Mouse (Mus musculus) hematopoietic stem cell, adult 5-6 weeks (primary cell): Measurements from ENCODE around the gene Dffa. TPM values are rescaled to one million over a fixed set of nuclear protein-coding genes. Genes with fewer than 3 reads are reported as not detected.
"Not testable (repeated sequence)": the region's sequence is repeated elsewhere in the genome, so short reads cannot be mapped to it uniquely, and the experiment has no call there.

Source experiments
- ATAC-seq, 2 experiments: fragments of 125-278 bp in 1 of 2; replicated peaks in 1 of 2; 2 replicates each; pipeline ENCODE4 v1.8.0; 2016 to 2017; ENCODE audit warnings: inconsistent platforms in 2 of 2, mild to moderate bottlenecking in 2 of 2, moderate number of reproducible peaks in 2 of 2, low read depth in 1 of 2, moderate TSS enrichment in 1 of 2; ENCODE audit not compliant: low FRiP score in 2 of 2, poor library complexity in 2 of 2, severe bottlenecking in 2 of 2, insufficient read depth in 1 of 2, low TSS enrichment in 1 of 2
- total RNA-seq: library from RNA; stranded (forward); fragments of 172-1452, 232-1000 nt; gene quantifications from 2 replicates; pipeline ENCODE4 v1.2.3, GENCODE M21; 2017

Gene Dffa
- total RNA-seq, 1 experiment from 2014 or later, result 16.5 TPM

- ATAC-seq, result no peak
Observed at GRCm38 (mm10) chr4:149163196-149163595, 59.2 kb downstream of the Dffa start.

- no peak for ATAC-seq
Observed at GRCm38 (mm10) chr4:149164150-149164549, 60.2 kb downstream of the Dffa start.

- ATAC-seq, result peak; percentile 94 to 95
Observed at GRCm38 (mm10) chr4:149166215-149166946, 62.4 kb downstream of the Dffa start, which contains the start of gene Pgd. Pgd (minus strand) TSS chr4:149166771.

DNA sequence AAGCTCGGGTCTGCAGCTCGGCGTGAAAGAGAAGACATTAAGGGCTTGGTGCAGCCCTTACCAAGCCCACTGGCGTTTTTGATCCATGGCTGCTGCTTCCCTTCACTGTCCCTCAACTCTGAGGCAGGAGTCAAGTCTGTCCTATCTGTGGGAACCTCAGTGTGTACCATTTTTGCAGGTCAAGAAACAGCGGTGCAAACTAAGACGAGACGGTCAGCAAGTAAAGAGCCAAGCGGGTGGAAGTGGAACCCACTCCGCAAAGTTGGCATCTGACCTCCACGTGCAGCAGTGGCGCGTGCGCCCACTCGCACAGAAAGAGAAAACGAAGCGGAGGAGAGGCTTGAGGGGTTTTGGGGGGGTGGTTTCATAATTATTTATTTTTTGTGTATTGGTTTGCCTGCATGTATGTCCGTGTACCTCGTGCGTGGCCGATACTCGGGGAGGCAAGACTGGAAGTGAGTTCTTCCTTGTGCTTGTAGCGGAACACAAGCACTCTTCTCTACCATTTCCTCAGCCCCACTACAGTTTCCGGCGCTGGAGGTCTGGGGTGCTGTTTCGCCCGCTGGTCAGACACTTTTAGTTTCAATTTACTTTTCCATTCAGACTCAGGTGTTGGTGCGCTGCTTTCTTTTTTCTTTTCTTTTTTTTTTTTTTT, 63.1 kb downstream of the Dffa start:
- peak; percentile 5 to 23 for ATAC-seq

DNA sequence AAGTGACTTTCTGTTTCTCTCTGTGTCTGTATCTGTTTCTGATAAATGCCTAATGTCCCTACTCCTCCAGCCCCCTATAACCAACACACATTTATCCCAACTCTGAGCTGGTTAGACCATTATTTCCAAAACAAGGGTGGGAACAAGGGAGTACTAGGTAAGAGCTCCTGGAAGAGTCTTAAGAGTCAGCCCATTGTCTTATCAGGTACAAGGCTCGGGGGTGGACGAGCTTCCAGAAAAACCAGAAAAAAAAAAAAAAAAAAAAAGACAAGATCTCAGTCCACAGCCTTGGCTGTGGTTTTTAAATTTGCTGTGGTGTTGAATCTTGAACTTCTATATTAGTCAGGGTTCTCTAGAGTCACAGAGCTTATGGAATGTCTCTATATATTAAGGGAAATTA, 64.1 kb downstream of the Dffa start:
- ATAC-seq, result no peak

DNA sequence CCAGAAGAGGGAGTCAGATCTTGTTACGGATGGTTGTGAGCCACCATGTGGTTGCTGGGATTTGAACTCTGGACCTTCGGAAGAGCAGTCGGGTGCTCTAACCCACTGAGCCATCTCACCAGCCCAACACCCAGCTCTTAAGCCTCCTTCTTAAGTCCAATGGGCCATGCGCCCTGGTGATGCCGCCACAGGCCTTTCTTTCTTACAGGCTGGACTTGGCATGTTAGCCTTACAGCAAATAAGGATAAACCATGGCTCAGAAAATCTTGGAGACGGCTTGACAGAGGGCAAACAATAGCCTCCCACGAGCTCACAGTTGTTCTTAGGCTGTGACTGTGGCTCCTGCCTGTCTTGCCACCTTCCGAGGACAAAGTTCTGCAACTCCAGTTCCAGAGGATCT, 66.0 kb downstream of the Dffa start:
- ATAC-seq, result not testable (repeated sequence)

Other genes starting within 250 kb of the Dffa start
- gene Pex14, start 4.3 kb upstream of the Dffa start, total RNA-seq, result 11.8 and 17.9 TPM in 2 replicates
- gene Cort, start 22.6 kb downstream of the Dffa start, total RNA-seq, result not detected in 2 replicates
- 20.2 and 29.6 TPM in 2 replicates for gene Cenps, start 33.5 kb downstream of the Dffa start, total RNA-seq
- 29.9 and 40.2 TPM in 2 replicates for gene Pgd, start 62.6 kb downstream of the Dffa start, total RNA-seq
- gene Kif1b, start 203.5 kb downstream of the Dffa start, total RNA-seq, result 12.0 and 14.1 TPM in 2 replicates